Mouse (Mus musculus): ENCODE data around the gene Zfp536.

DNA sequence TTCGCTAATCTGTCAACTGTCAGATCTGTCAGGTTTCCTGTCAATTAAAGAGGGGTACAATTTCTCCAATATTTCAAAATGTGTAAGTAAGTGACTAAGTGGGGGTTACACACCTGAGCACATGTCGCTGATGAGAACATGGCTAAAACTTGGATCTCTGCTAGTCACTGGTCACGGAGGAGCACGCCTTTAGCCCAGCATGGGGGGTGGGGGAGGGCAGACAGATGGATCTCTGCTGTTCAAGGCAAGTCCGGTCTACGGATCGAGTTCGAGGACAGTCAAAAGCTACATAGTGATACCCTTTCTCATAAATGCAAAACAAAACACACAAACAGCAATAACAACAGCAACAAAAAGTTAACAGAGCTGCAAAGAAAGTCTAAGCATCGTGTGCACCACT, 245.1 kb downstream of the Zfp536 start:
- TF ChIP-seq MYOD1 (IDR thresholded peaks at IDR 0.05; ENCODE audit: control insufficient read depth, insufficient read length, low read depth) (no peak), CTCF (IDR thresholded peaks at IDR 0.05; ENCODE audit: control insufficient read depth, insufficient read depth, insufficient read length) (no peak), USF1 (IDR thresholded peaks at IDR 0.05; ENCODE audit: low read depth) (no peak), MAX (IDR thresholded peaks at IDR 0.05) (no peak)

Measured in C2C12 (cell line).